Mouse (Mus musculus): ENCODE measurements at regions not wholly inside any gene's neighbourhood (a gene's known extent, or its start where the extent isn't known, plus 50 kb on each side); places are given as distances from the start of the nearest gene placed in this dataset.

DNA sequence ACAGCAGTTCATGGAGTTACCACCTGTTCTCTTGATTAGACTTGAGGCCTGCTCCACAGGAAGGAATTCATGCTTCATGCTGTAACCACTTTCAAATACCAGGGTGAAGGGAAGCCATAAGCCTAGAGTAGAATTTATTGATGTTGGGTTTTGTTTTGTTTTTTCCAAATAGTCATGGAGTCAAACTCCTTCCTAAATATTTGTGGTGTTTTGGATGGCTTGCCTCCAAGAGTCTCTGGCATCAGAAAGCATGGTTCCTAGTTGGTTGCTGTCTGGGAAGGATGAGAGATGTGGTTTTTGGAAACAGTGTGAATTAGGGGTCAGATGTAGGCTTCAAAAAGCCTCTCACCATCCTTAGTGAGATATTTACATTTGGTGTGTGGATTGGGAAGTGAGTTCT is 141.5 kb downstream of the Alg10b start:
- Histone ChIP-seq H3K9me3 (replicated peaks; ENCODE audit: low read length) (no peaks in the 10 kb centered on the region), H3K4me3 (replicated peaks; ENCODE audit: low read depth, low read length) (no peak overlapping the region), H3K4me1 (replicated peaks; ENCODE audit: insufficient read depth, low read length) (no peaks in the 10 kb centered on the region), H3K9ac (ENCODE audit: low read depth, low read length) (no peak overlapping the region), H3K36me3 (ENCODE audit: insufficient read depth, low read length) (no peaks in the 10 kb centered on the region), H3K4me2 (ENCODE audit: low read length) (no peak overlapping the region), H3K27ac (no peak overlapping the region), H3K27me3 (ENCODE audit: insufficient read depth, low read length) (no peaks in the 10 kb centered on the region)
- ATAC-seq (replicated peaks; ENCODE audit: low FRiP score, low read depth) = no peak
- TF ChIP-seq CTCF (IDR thresholded peaks at IDR 0.05; ENCODE audit: low read depth) = no peak
- DNase-seq (ENCODE audit: low spot score) = peak; percentile 4

DNA sequence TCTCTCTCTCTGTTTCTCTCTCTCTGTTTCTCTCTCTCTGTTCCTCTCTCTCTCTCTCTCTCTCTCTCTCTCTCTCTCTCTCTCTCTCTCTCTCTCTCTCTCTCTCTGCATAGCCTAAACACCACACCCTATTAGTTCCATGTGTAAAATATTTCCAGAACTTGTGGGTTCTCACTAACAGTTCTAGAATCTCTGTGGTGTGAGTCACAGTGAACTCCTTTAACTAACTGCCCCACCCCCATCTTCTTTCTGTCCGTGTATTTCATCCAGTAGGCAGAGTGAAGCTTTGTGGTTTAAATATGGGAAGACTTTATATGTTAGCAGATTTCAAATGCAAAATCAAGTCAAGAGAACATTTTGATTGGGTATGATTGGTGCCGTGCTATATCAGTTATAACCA is 153.8 kb downstream of the Alg10b start:
- Histone ChIP-seq H3K9ac (ENCODE audit: low read depth, low read length) (no peak overlapping the region), H3K36me3 (ENCODE audit: insufficient read depth, low read length) (no peaks in the 10 kb centered on the region), H3K4me1 (replicated peaks; ENCODE audit: insufficient read depth, low read length) (no peaks in the 10 kb centered on the region), H3K27ac (no peak overlapping the region), H3K4me2 (ENCODE audit: low read length) (no peak overlapping the region), H3K4me3 (replicated peaks; ENCODE audit: low read depth, low read length) (no peak overlapping the region), H3K9me3 (replicated peaks; ENCODE audit: low read length) (no peaks in the 10 kb centered on the region), H3K27me3 (ENCODE audit: insufficient read depth, low read length) (no peaks in the 10 kb centered on the region)
- DNase-seq (ENCODE audit: low spot score) = no peak
- no peak for TF ChIP-seq CTCF (IDR thresholded peaks at IDR 0.05; ENCODE audit: low read depth)
- WGBS = 84% methylated on average over 2 of the region's 2 CpGs
- ATAC-seq (replicated peaks; ENCODE audit: low FRiP score, low read depth) = no peak

DNA sequence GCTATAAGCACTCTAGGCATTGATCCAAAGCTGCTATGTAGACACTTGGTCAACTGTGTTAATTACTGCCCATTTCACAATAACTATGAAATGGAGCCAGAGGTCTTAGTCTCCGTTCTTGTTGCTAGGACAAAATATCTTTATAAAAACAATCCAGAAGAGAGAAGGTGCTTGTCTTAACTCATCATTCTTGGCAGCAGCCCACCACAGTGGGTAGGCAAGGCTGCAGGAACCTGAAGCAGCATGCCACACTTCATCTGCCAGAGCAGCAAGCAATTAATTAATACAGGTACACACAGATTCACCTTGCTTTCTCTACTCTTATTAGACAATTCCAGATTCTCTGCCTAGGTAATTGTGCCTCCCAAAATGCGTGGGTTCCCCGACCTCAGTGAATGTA is 172.8 kb downstream of the Alg10b start:
- Histone ChIP-seq H3K4me2 (ENCODE audit: low read length) (no peak overlapping the region), H3K9me3 (replicated peaks; ENCODE audit: low read length) (no peaks in the 10 kb centered on the region), H3K9ac (ENCODE audit: low read depth, low read length) (no peak overlapping the region), H3K4me3 (replicated peaks; ENCODE audit: low read depth, low read length) (no peak overlapping the region), H3K27ac (no peak overlapping the region), H3K36me3 (ENCODE audit: insufficient read depth, low read length) (no peaks in the 10 kb centered on the region), H3K27me3 (ENCODE audit: insufficient read depth, low read length) (no peaks in the 10 kb centered on the region), H3K4me1 (replicated peaks; ENCODE audit: insufficient read depth, low read length) (no peaks in the 10 kb centered on the region)
- 83% methylated on average over 3 of the region's 3 CpGs for WGBS
- no peak for TF ChIP-seq CTCF (IDR thresholded peaks at IDR 0.05; ENCODE audit: low read depth)
- DNase-seq (ENCODE audit: low spot score) = no peak
- ATAC-seq (replicated peaks; ENCODE audit: low FRiP score, low read depth) = no peak

GRCm38 (mm10) chr15:90397691-90398377 is 173.7 kb downstream of the Alg10b start:
- H3K4me1 ChIP-seq (replicated peaks; ENCODE audit: insufficient read depth, low read length) = no peaks in the 10 kb centered on the region
- no peak overlapping the region for H3K4me3 ChIP-seq (replicated peaks; ENCODE audit: low read depth, low read length)
- ATAC-seq (replicated peaks; ENCODE audit: low FRiP score, low read depth) = no peak
- DNase-seq (ENCODE audit: low spot score) = no peak
- H3K27ac ChIP-seq = no peak overlapping the region
- 96% methylated on average over 2 of the region's 2 CpGs for WGBS
- TF ChIP-seq CTCF (IDR thresholded peaks at IDR 0.05; ENCODE audit: low read depth) = no peak
- H3K9ac ChIP-seq (ENCODE audit: low read depth, low read length) = no peak overlapping the region
- no peaks in the 10 kb centered on the region for H3K9me3 ChIP-seq (replicated peaks; ENCODE audit: low read length)
- H3K36me3 ChIP-seq (ENCODE audit: insufficient read depth, low read length) = no peaks in the 10 kb centered on the region
- no peak overlapping the region for H3K4me2 ChIP-seq (ENCODE audit: low read length)
- H3K27me3 ChIP-seq (ENCODE audit: insufficient read depth, low read length) = no peaks in the 10 kb centered on the region

DNA sequence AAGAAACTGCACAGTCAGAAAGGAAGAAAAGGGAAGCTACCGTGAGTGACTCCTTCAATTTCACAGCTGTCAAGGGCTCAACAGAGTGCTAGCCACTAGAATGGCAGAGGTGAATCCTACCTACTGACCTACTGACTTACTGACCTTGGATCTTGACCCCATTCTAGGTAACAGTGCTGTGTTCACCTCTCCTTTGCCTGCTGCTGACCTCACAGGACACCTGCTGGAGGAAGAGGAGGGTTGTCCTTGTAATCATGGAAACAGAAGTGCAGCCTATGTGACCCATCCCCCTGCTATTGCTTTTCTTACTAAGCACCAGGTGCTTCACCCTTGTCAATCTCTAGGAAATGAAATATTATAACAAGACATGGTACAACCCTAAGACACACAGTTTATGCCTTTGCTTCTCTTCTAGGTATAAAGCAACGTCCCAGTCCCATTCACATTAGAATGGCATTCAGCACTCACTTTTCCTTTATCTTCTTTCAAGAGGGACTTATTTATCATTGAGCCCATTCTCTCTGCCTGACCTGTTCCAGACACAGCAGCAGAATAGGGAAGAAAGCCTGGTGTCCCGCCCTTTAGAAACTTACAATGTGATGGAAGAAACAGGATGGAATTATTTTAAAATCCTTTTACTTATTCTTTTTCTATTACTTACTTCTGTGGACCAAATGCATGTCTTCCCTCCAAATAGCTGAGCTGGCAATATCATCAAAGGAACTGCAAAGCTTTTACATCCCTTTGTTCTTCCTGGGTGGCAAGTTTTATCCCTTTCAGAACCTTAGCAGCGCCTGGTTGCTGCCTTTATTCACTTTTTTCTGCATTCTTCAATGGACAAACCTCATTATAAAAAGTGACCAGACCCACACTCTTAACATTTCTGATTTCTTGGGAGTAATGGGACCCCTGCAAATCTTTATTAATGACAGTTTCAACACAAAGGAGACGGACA is 176.5 kb downstream of the Alg10b start:
- Histone ChIP-seq H3K4me1 (replicated peaks; ENCODE audit: insufficient read depth, low read length) (no peaks in the 10 kb centered on the region), H3K9me3 (replicated peaks; ENCODE audit: low read length) (no peaks in the 10 kb centered on the region), H3K36me3 (ENCODE audit: insufficient read depth, low read length) (no peaks in the 10 kb centered on the region), H3K27ac (no peak overlapping the region), H3K9ac (ENCODE audit: low read depth, low read length) (no peak overlapping the region), H3K4me2 (ENCODE audit: low read length) (no peak overlapping the region), H3K27me3 (ENCODE audit: insufficient read depth, low read length) (no peaks in the 10 kb centered on the region), H3K4me3 (replicated peaks; ENCODE audit: low read depth, low read length) (no peak overlapping the region)
- ATAC-seq (replicated peaks; ENCODE audit: low FRiP score, low read depth) (no peak), DNase-seq (ENCODE audit: low spot score) (no peak)
- WGBS = 43% methylated on average over 5 of the region's 5 CpGs
- TF ChIP-seq CTCF (IDR thresholded peaks at IDR 0.05; ENCODE audit: low read depth) = no peak

DNA sequence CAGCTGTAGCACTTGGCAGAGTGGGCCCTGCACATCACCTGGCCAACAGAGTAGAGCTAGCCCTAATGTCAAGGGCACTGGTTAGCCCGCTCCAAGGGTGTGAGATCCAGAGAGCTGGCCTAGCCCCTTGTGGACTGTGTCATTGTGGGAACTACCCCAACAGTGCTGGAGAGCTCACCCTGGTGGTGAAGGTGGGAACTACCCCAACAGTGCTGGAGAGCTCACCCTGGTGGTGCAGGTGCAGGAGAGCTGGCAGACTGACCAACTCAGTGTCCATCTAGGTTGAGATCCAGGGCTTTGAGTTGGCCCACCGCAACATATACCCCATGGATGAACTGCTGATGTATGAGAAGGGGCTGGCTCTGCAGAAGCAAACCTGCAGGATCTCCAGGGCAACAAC is 196.7 kb downstream of the Alg10b start:
- no peaks in the 10 kb centered on the region for H3K27me3 ChIP-seq (ENCODE audit: insufficient read depth, low read length)
- 0 out of 2 replicates have a peak, but pooled peaks have one; percentile 13 for ATAC-seq (replicated peaks; ENCODE audit: low FRiP score, low read depth)
- H3K4me3 ChIP-seq (replicated peaks; ENCODE audit: low read depth, low read length) = no peak overlapping the region
- H3K9me3 ChIP-seq (replicated peaks; ENCODE audit: low read length) = no peaks in the 10 kb centered on the region
- no peak overlapping the region for H3K4me2 ChIP-seq (ENCODE audit: low read length)
- no peaks in the 10 kb centered on the region for H3K36me3 ChIP-seq (ENCODE audit: insufficient read depth, low read length)
- H3K4me1 ChIP-seq (replicated peaks; ENCODE audit: insufficient read depth, low read length) = no peaks in the 10 kb centered on the region
- H3K9ac ChIP-seq (ENCODE audit: low read depth, low read length) = no peak overlapping the region
- no peak overlapping the region for H3K27ac ChIP-seq
- no peak for DNase-seq (ENCODE audit: low spot score)
- peak; percentile 45 for TF ChIP-seq CTCF (IDR thresholded peaks at IDR 0.05; ENCODE audit: low read depth)
- WGBS = 97% methylated on average over 2 of the region's 2 CpGs

Measured in kidney, postnatal 0 days (tissue).